Mouse (Mus musculus) midbrain, embryonic 10.5 days (tissue): Measurements from ENCODE around the gene Man2a2. TPM values are rescaled to one million over a fixed set of nuclear protein-coding genes. Genes with fewer than 3 reads are reported as not detected.

Experiments used
- DNase-seq: peaks from one replicate; pipeline ENCODE4 v3.0.0-alpha.2; 2017; ENCODE audit warnings: low spot score
- H3K27ac ChIP-seq: fragments of 300-500 bp; sonication (generic); replicated peaks from 2 replicates; pipeline ENCODE4 v1.5.1; 2016; ENCODE audit warnings: mild to moderate bottlenecking
- H3K27me3 ChIP-seq: fragments of 300-500 bp; sonication (generic); 2 replicates; pipeline ENCODE4 v1.6.1; 2016; ENCODE audit warnings: low read depth, mild to moderate bottlenecking; ENCODE audit not compliant: poor library complexity, severe bottlenecking
- H3K36me3 ChIP-seq: fragments of 300-500 bp; sonication (generic); 2 replicates; pipeline ENCODE4 v1.6.1; 2016; ENCODE audit warnings: mild to moderate bottlenecking, moderate library complexity
- H3K4me1 ChIP-seq: fragments of 300-500 bp; sonication (generic); 2 replicates; pipeline ENCODE4 v1.6.1; 2016
- H3K4me3 ChIP-seq: fragments of 300-500 bp; sonication (generic); 2 replicates; pipeline ENCODE4 v1.5.1; 2016; ENCODE audit warnings: mild to moderate bottlenecking, moderate library complexity
- H3K9me3 ChIP-seq: fragments of 300-500 bp; sonication (generic); replicated peaks from 2 replicates; pipeline ENCODE4 v1.6.1; 2016; ENCODE audit warnings: mild to moderate bottlenecking
- WGBS: fragments of 180-500 bp; shearing (Covaris S2); methylation state at CpG from one replicate; pipeline ENCODE4 v1.1.7; 2016; 5-methylcytosine and 5-hydroxymethylcytosine counted together
- polyA plus RNA-seq: library from polyadenylated mRNA; unstranded; fragments of >200 nt; fragmentation: Nextera tagmentation; extraction: Ambion mirVana; gene quantifications from 2 replicates; pipeline ENCODE4 v1.2.1, GENCODE M21; 2016

Man2a2 gene
- 15.7 and 18.4 TPM in 2 replicates for polyA plus RNA-seq

DNA sequence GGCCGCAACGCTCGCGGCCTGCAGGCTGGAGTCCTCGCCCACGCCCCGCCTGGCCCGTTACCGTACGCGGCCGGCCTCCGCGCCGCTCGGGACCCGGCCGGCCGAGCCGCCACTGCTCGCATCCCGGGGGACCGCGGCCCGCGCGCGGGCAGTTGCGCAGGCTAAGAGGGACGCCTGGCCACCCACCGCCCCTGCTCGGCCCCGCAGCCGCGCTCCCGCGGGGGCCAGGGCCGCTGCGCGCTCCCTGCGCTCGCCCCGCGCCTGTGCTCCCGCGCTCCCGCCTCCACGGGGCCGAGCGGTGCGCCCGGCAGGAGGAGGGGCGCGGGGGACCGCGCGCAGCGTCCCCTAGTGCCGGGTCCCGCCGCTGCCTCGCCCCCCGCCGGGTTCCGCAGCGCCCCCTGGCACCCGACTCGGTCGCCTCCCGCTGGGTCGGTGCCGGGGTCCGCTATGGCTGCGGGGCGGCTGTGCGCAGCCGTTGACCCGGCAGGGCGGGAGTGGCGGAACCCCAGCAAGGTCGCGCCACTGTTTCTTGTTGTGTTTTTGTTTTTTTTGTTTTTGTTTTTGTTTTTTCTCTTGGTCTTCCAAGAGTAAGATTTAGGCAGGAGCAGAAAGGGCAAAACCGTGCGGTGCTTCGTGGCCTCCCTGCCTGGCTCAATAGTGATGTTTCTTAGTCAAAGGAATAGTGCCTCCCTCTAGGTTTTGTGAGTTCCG is at the start of gene Man2a2:
Gene Man2a2, minus strand, starts transcription at position 335 of the 711 bp plus-strand sequence.
- under 1% methylated on average over 86 of the region's 86 CpGs for WGBS
- H3K9me3 ChIP-seq, result no peaks in the 10 kb centered on the region
- H3K27ac ChIP-seq, result peak within 1 kb of the TSS; percentile 93
- peak within 1 kb of the TSS; percentile 96 for H3K4me3 ChIP-seq
- H3K27me3 ChIP-seq, result no peaks in the 10 kb centered on the region
- peaks cover 25% of the 10 kb centered on the region for H3K36me3 ChIP-seq
- peak; percentile 69 for DNase-seq
- H3K4me1 ChIP-seq, result peaks cover 20% of the 10 kb centered on the region

DNA sequence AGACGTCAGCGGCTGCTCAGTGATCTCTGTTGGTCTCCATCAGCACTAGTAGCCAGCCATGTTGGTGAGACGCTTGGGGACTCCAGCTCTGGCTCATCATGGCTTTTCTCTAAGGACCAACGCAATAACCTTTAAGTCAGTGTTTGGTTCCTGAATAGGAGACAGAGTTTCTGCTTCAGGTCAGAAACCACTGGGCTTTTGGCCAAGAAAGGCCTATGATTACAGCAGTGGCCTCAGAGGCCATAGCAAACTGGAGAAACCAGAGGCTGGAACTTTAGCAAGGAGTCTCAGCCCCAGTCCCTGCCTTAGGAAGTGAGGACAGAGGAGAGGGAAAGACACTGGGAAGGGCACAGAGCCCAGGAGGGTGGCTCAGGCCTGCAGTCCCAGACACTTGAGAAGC is 49.4 kb upstream of the Man2a2 start:
- Histone ChIP-seq H3K27ac (no peak overlapping the region), H3K36me3 (no peaks in the 10 kb centered on the region), H3K9me3 (no peaks in the 10 kb centered on the region), H3K4me1 (peaks cover 7% of the 10 kb centered on the region), H3K4me3 (no peak overlapping the region), H3K27me3 (no peaks in the 10 kb centered on the region)
- no peak for DNase-seq
- 87% methylated on average over 4 of the region's 4 CpGs for WGBS

DNA sequence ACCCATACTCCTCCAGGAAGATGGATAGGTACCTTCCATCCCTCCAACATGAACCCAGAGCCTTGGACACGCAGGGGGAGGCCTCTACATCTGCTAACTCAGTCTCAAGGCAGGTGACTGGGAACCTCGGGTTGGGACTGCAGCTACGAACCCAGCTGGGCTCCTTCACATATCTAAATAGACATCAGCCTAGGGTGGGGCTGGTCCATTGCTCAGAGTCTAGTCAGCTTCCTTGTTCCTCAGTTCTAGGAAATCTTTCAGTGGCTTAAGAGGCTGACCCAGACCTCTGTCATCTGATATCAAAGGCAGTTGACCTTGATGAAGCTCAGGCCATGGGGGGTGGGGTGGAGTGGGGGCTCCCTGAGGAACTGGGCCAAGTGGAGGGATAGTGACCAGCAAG is 48.1 kb upstream of the Man2a2 start:
- no peaks in the 10 kb centered on the region for H3K9me3 ChIP-seq
- WGBS, result 71% methylated on average over 3 of the region's 3 CpGs

DNA sequence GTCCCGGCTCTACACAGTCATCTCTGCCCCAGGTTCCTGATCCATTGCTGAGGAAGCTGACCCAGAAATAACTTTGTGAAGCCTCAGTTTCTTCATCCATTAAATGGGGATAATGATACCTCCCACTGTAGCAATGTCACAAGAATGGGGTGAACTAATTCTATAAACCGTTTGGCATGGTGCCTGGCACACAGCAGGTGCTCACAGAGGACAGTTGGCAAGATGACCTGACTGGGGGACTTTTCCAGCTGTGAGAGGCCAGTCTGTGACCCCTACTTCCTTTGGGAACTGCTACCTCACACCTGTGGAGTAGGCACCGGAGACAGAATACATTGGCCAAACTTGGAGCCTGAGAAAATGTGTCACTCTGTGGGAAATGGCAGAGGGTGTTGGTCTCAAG is 46.9 kb upstream of the Man2a2 start:
- 82% methylated on average over 3 of the region's 3 CpGs for whole genome bisulfite sequencing
- no peak for DNase-seq
- no peaks in the 10 kb centered on the region for H3K36me3 ChIP-seq
- no peaks in the 10 kb centered on the region for H3K9me3 ChIP-seq
- H3K27me3 ChIP-seq, result no peaks in the 10 kb centered on the region
- H3K4me1 ChIP-seq, result peaks cover 4% of the 10 kb centered on the region
- no peak overlapping the region for H3K27ac ChIP-seq
- H3K4me3 ChIP-seq, result no peak overlapping the region

More for the DNA sequence above, 48.1 kb upstream of the Man2a2 start:
- Histone ChIP-seq H3K4me3 (no peak overlapping the region), H3K4me1 (peaks cover 7% of the 10 kb centered on the region), H3K36me3 (no peaks in the 10 kb centered on the region), H3K27me3 (no peaks in the 10 kb centered on the region), H3K27ac (no peak overlapping the region)
- no peak for DNase-seq

DNA sequence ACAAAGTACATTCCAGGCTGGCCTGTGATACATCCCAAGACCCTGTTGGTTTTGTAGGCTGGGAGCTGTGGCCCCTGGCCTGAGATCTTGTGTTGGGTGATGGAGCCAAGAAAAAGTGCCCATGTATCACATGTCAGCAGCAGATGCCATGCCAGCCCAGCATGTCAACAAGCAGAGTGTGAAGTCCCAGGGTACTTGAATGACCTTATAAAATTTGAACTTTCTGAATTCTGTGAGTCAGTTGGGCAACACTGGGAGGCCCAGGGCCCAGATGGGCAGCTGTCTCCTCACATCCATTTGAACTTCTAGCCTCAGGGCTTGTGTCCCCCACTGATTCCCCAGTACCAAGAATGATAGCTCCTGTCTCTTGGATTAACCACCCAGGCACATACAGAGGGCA is 46.4 kb upstream of the Man2a2 start:
- no peak for DNase-seq
- Histone ChIP-seq H3K36me3 (no peaks in the 10 kb centered on the region), H3K4me1 (no peaks in the 10 kb centered on the region), H3K9me3 (no peaks in the 10 kb centered on the region), H3K27ac (no peak overlapping the region), H3K27me3 (no peaks in the 10 kb centered on the region), H3K4me3 (no peak overlapping the region)

DNA sequence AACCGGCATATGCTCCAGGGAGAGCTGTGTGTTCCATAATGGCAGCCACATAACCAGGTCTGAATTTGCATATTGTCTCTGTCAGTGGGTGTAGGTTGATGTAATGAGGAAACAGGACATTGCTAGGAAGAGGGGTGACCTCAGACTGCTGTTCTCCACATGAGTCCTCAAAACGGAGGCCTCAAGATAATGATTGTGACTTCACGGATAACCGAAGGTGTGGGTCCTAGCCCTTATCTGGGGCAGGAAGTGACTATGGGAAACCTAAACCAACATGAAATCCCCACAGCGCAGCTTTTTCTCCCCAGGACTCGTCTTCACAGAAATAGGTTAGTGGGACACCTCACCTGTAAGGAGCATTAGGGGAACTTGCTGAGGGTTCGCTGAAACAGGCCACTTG is 45.8 kb upstream of the Man2a2 start:
- H3K36me3 ChIP-seq, result no peaks in the 10 kb centered on the region
- H3K4me1 ChIP-seq, result no peaks in the 10 kb centered on the region
- H3K27ac ChIP-seq, result no peak overlapping the region
- DNase-seq, result no peak
- no peak overlapping the region for H3K4me3 ChIP-seq
- WGBS, result 90% methylated on average over 7 of the region's 7 CpGs
- H3K27me3 ChIP-seq, result no peaks in the 10 kb centered on the region
- H3K9me3 ChIP-seq, result no peaks in the 10 kb centered on the region

DNA sequence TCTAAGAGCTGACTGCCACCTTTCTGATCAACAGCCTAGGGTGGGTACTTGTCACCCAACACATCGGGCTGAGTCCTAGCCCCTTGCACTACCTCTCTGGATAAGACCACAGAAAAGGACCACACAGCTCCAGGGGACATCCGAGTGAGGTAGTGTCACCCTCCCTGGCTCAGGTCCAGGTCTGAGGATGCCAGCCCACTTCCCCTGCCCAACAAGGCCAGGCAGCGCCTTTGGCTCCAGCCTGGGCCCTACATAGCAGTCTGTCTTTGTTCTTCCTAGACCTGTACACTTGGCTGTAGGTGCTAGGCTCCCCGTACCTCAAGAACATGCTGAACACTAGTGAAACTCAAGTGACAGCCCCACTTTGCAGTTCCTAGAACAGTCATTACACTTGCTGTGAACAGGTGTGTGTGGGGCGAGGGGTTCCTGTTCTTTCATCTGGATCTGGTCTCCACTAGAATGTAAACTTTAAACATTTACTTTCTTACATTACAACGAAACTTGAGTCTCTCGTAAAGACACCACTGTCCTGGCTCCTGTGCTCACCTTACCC is 43.2 kb upstream of the Man2a2 start:
- Histone ChIP-seq H3K36me3 (no peaks in the 10 kb centered on the region), H3K4me3 (no peak overlapping the region), H3K27ac (no peak overlapping the region), H3K27me3 (no peaks in the 10 kb centered on the region), H3K4me1 (no peaks in the 10 kb centered on the region), H3K9me3 (no peaks in the 10 kb centered on the region)
- DNase-seq, result no peak
- WGBS, result 88% methylated on average over 7 of the region's 7 CpGs

DNA sequence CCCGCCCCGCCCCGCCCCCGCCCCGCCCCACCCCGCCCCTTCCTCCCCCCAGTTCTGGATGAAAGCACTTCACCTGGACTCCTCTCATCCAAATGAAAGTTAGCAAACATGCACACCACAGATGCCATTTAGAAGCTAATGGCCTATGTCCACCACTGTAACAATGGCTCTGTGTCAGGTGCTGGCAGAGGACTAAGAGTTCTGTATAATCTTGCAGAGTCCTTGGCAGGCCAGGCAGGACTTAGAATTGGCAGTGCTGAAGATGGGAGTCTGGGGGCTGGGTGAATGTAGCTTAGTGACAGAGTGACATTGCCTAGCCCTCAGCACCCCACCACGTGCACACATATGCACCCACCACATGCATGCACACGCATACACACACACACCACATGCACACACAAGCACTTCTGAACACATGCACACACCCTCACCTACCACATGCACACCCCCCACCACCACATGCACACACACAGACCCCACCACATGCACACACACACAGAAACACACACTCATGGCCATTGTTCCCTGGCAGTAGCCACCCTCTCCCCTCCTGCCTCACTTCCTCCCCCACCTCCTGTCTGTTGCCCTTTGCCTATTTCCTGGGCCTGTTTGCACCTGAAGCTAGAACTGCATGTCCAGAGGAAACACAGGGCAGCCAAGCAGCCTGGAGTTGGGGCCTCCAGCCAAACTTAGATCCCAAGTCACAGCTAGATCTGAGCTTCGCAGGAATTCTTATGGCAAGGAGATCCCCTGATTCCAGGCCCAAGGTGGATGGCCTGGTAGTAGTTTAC is 42.5 kb upstream of the Man2a2 start:
- WGBS, result 87% methylated on average over 9 of the region's 9 CpGs
- Histone ChIP-seq H3K4me1 (no peaks in the 10 kb centered on the region), H3K27ac (no peak overlapping the region), H3K27me3 (no peaks in the 10 kb centered on the region), H3K4me3 (no peak overlapping the region), H3K9me3 (no peaks in the 10 kb centered on the region), H3K36me3 (no peaks in the 10 kb centered on the region)
- no peak for DNase-seq

DNA sequence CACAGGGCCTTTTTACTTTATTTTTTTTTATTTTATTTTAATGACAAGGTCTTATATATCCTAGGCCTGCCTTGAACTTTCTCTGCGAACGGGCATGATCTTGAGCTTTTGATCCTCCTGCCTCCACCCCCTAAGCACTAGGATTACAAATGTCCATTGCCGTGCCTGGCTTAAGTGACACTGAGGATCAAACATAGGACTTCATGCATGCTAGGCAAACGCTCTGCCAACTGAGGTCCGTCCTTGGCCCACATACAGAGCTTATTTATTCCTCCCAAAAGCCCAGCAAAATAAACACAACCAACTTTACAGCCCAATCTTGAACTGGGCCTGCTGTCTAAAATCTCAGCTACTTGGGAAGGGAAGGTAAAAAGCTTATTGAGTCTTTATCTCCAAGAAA is 41.6 kb upstream of the Man2a2 start:
- Histone ChIP-seq H3K4me3 (no peak overlapping the region), H3K36me3 (no peaks in the 10 kb centered on the region), H3K27me3 (no peaks in the 10 kb centered on the region), H3K27ac (no peak overlapping the region), H3K9me3 (no peaks in the 10 kb centered on the region), H3K4me1 (no peaks in the 10 kb centered on the region)
- WGBS, result 76% methylated on average over 5 of the region's 5 CpGs
- no peak for DNase-seq

DNA sequence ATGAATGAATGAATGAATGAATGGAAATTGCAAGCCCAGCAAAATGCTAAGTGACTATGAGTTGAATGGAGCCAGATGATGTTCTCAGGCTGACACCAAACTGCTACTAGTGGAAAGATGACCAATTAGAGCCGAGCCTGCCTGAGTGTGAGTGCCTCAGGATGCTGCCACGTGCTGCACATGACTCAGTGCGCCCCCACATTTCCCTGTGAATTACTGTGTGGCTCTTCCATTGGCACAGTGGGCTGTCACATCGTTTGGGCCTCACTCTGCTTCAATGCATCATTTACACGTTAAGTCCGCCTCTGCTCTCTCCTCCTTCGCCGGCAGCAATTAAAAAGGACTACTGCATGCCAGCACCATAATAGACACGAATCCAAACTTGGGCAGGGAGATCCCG is 41.1 kb upstream of the Man2a2 start:
- Histone ChIP-seq H3K4me1 (no peaks in the 10 kb centered on the region), H3K27me3 (no peaks in the 10 kb centered on the region), H3K27ac (no peak overlapping the region), H3K4me3 (no peak overlapping the region), H3K36me3 (no peaks in the 10 kb centered on the region), H3K9me3 (no peaks in the 10 kb centered on the region)
- 86% methylated on average over 10 of the region's 10 CpGs for WGBS
- DNase-seq, result no peak

DNA sequence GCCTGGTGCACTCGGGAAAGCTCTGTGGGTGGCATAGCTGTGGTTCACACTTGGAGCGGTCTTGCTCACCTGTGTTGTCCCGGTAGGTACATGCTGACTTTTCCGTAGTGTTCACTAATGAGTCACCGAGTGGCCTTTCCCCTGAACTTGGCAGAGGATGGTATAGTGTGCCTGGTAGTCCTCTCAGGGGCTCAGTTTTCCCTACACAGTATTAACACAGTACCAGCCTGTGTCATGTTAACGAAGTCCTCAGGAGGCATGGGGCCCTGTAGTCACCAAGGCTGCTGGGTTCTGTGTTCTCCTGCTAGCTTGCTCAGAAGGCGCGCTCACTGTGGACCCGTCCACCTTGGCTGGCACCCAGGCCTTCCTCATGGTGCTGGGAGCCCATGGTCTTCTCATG is 39.2 kb upstream of the Man2a2 start:
- no peak for DNase-seq
- WGBS, result 79% methylated on average over 9 of the region's 9 CpGs
- Histone ChIP-seq H3K27ac (no peak overlapping the region), H3K4me1 (no peaks in the 10 kb centered on the region), H3K4me3 (no peak overlapping the region), H3K9me3 (no peaks in the 10 kb centered on the region), H3K36me3 (no peaks in the 10 kb centered on the region), H3K27me3 (peaks cover 9% of the 10 kb centered on the region)

DNA sequence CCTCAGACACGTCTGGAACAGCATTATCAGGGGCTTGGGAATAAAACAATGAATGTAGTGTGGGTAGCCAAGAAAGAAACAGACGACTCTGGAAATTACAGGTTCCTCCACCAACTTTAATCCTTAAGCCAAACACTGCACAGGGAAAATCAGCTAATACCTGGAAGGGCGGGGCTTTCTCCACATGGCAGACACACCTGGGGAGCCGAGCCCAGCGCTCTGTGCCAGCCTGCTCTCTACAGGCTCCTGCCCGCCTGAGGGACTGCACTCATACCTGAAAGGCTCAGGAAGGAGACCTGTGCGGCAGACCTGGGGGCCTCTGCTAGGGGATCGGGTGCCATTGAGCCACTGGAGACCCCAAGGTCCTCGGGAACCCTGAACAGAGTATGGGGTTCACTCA is 36.5 kb upstream of the Man2a2 start:
- Histone ChIP-seq H3K27me3 (peaks cover 33% of the 10 kb centered on the region), H3K9me3 (no peaks in the 10 kb centered on the region), H3K4me3 (no peak overlapping the region), H3K4me1 (peaks cover 5% of the 10 kb centered on the region), H3K27ac (no peak overlapping the region), H3K36me3 (no peaks in the 10 kb centered on the region)
- no peak for DNase-seq
- WGBS, result 73% methylated on average over 9 of the region's 9 CpGs

DNA sequence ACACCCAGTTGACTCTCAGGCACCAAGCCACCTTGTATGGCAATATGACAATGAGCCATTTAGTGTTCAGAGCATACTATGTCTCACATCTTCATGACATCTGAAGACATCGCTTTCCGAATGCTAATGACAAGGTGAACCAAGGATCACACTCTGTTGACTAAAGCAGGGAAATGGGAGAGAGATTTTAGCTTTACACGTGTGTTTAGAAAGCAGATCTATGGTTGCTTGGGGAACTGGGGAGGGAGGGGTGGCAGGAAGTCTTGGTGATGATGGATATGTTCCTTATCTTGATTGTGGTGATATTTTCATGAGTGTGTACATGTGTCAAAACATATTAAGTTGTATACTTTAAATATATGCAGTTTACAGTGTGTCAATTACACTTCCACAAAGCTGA is 35.0 kb upstream of the Man2a2 start:
- H3K36me3 ChIP-seq, result no peaks in the 10 kb centered on the region
- no peak for DNase-seq
- no peak overlapping the region for H3K4me3 ChIP-seq
- peaks cover 14% of the 10 kb centered on the region for H3K4me1 ChIP-seq
- no peaks in the 10 kb centered on the region for H3K9me3 ChIP-seq
- no peak overlapping the region for H3K27ac ChIP-seq
- H3K27me3 ChIP-seq, result peaks cover 35% of the 10 kb centered on the region
- 93% methylated on average over 3 of the region's 3 CpGs for WGBS
